Mouse (Mus musculus): ENCODE data around the gene Cnpy2. TPM values are rescaled to one million over a fixed set of nuclear protein-coding genes. Genes with fewer than 3 reads are reported as not detected.
A peak's percentile ranks its signal among the peaks of the same experiment; 100 is the strongest.

Cnpy2 gene
- polyA plus RNA-seq, 1 experiment = 63.7 TPM

DNA sequence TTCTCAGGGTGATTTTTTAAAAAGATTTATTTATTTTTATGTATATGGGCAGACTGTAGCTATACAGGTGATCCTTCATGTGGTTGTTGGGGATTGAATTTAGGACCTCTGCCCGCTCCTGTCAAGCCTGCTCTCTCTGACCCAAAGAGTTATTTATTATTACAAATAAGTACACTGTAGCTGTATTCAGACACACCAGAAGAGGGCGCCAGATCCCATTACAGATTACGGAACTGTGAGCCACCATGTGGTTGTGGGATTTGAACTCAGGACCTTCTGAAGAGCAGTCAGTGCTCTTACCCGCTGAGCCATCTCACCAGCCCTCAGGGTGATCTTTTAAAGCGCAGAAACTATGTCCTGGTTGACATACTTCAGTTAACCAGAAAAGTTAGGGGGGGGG, 49.9 kb downstream of the Cnpy2 start:
- TF ChIP-seq CTCF (IDR thresholded peaks at IDR 0.05; ENCODE audit: extremely low read depth, insufficient read depth, low read length) (no peak), POLR2A (IDR thresholded peaks at IDR 0.05; ENCODE audit: extremely low read depth, insufficient read depth, low read length) (no peak)
- Histone ChIP-seq H3K27ac (ENCODE audit: insufficient read depth, low read length) (no peak overlapping the region), H3K4me3 (ENCODE audit: insufficient read depth, low read length) (no peak overlapping the region), H3K4me1 (ENCODE audit: control insufficient read depth, insufficient read depth, low read length) (peaks cover 2% of the 10 kb centered on the region; the same call in 1 of the 2 replicates)

DNA sequence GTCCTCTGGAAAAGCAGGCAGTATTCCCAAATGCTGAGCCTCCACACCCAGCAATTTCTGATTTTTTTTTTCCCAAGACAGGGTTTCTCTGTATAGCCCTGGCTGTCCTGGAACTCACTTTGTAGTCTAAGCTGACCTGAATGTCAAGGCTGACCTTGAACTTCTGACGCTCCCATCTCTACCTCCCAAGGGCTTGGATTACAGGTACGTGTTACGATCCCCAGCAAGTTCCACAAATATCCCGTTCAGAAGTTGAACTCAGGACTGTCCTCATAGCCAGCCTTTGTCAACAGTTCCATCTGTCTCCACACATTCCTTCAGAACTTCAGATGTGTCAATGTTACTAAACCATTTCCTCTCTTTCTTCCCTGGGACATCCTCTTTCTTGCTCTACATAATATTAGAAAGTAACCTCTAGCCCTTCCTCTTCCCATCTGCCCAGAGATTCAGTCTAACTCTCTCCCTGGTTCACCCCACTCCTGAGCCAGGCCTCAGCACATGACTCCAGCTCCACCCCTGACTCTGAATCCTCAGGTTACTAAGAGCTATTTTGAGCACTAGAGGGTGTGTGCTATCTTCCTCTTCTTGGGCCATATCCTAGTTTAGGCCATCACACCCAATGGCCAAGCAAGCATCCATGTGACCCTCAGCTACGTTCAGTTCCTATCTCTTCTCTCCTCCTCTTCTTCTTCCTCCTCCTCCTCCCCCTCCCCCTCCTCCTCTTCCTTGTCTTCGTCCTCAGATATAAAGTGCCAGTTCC, 50.9 kb downstream of the Cnpy2 start:
- TF ChIP-seq POLR2A (IDR thresholded peaks at IDR 0.05; ENCODE audit: extremely low read depth, insufficient read depth, low read length) (no peak), CTCF (IDR thresholded peaks at IDR 0.05; ENCODE audit: extremely low read depth, insufficient read depth, low read length) (no peak)
- H3K4me1 ChIP-seq (ENCODE audit: control insufficient read depth, insufficient read depth, low read length) = peaks cover under 1% of the 10 kb centered on the region; the same call in 1 of the 2 replicates
- H3K27ac ChIP-seq (ENCODE audit: insufficient read depth, low read length) = no peak overlapping the region
- H3K4me3 ChIP-seq (ENCODE audit: insufficient read depth, low read length) = no peak overlapping the region

DNA sequence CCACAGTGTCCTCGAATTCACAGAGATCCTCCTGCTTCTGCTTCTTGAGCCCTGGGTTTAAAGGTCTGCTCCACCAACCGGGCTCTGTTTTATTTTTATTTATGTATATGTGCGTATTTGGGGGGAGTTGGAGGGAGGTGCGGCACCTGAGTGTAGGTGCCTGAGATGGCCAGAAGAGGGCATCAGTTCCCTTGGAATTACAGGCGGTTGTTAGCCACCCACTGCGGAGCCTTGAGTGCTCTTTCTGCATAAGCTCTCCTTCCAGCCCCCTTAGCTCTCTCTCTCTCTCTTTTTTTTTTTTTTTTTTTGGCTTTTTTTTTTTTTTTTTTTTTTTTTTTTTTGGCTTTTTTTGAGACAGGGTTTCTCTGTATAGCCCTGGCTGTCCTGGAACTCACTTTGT, 52.1 kb downstream of the Cnpy2 start:
- Histone ChIP-seq H3K4me1 (ENCODE audit: control insufficient read depth, insufficient read depth, low read length) (peaks cover 6% of the 10 kb centered on the region), H3K27ac (ENCODE audit: insufficient read depth, low read length) (no peak overlapping the region), H3K4me3 (ENCODE audit: insufficient read depth, low read length) (no peak overlapping the region)
- TF ChIP-seq CTCF (IDR thresholded peaks at IDR 0.05; ENCODE audit: extremely low read depth, insufficient read depth, low read length) (0 out of 2 replicates have a peak, but pooled peaks have one; percentile 10), POLR2A (IDR thresholded peaks at IDR 0.05; ENCODE audit: extremely low read depth, insufficient read depth, low read length) (no peak)

DNA sequence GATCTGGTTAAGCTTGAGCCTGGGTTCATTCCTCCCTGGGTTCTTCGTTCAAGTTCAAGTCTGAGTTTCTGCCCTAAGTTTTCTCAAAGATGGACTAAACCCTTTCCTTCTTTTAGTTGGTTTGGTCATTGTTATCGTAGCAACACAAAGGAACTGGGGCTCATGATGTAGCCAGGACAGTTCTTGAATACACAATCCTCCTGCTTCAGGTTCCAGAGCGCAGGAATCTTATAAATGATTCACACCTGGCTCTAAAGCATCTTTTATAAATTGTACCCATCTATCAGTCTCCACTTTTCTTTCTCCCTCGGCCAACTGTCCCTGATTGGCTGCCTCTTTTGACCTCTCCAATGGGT, 53.8 kb downstream of the Cnpy2 start:
- Histone ChIP-seq H3K4me3 (ENCODE audit: insufficient read depth, low read length) (peak overlapping the region; percentile 88), H3K27ac (ENCODE audit: insufficient read depth, low read length) (peak overlapping the region; percentile 100), H3K4me1 (ENCODE audit: control insufficient read depth, insufficient read depth, low read length) (peaks cover 6% of the 10 kb centered on the region)
- TF ChIP-seq CTCF (IDR thresholded peaks at IDR 0.05; ENCODE audit: extremely low read depth, insufficient read depth, low read length) (no peak), POLR2A (IDR thresholded peaks at IDR 0.05; ENCODE audit: extremely low read depth, insufficient read depth, low read length) (no peak)

DNA sequence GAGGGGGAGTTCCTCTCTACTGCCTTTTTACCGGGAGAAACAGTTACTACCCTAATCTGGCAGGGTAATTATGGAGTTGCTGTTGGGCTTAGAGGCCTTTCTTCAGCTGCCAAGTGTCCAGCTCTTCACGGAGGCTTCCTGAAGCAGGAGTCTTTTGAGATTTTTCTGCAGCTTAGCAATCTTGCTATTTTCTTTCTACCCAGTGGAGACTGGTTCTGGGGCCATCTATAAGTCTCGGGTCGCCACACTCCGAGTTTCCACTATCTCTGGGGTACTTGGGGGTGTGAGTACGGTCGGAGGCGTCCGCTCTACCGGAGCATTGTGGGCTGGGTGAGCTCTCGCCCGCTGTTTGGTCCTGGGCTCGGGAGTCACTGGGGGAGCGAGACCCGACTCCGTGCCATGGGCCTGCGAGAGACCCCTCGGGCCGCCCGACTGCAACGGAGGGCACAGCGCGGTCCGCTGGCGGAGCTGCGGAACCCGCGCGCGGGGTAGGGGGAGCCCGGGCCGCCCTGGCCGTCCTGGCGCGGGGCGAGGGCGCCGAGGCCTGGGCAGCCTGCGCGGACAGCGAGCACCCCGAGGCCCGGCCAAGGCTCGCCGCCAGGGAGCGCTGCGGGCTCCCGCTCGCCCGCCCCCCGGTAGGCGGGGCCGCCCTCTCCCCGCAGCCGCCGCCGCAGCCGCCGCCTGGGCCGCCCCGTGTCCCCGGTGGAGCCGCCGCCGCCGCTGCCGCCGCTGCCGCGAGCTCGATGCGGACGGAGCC, 54.4 kb downstream of the Cnpy2 start, which contains the start of gene Ankrd52:
TSS of gene Ankrd52 (plus strand) at position 661 of the 757 bp plus-strand sequence.
- Histone ChIP-seq H3K4me3 (ENCODE audit: insufficient read depth, low read length) (peak within 1 kb of the TSS; percentile 88), H3K27ac (ENCODE audit: insufficient read depth, low read length) (peak within 1 kb of the TSS; percentile 100), H3K4me1 (ENCODE audit: control insufficient read depth, insufficient read depth, low read length) (peaks cover 6% of the 10 kb centered on the region)
- TF ChIP-seq POLR2A (IDR thresholded peaks at IDR 0.05; ENCODE audit: extremely low read depth, insufficient read depth, low read length) (no peak), CTCF (IDR thresholded peaks at IDR 0.05; ENCODE audit: extremely low read depth, insufficient read depth, low read length) (0 out of 2 replicates have a peak, but pooled peaks have one; percentile 1)

Other genes with a start within 250 kb of the Cnpy2 start
- 1,438 and 1,451 TPM in 2 replicates for gene Atp5b, start 239.2 kb upstream of the Cnpy2 start, polyA plus RNA-seq (2012; rRNA removed)
- gene Baz2a, start 230.9 kb upstream of the Cnpy2 start, polyA plus RNA-seq (2012; rRNA removed) = 30.2 and 32.1 TPM in 2 replicates
- 16.5 and 16.9 TPM in 2 replicates for gene Rbms2, start 142.2 kb upstream of the Cnpy2 start, polyA plus RNA-seq (2012; rRNA removed)
- 54.8 and 59.6 TPM in 2 replicates for gene Gls2, start 128.0 kb upstream of the Cnpy2 start, polyA plus RNA-seq (2012; rRNA removed)
- 9.0 and 10.0 TPM in 2 replicates for gene Spryd4, start 110.7 kb upstream of the Cnpy2 start, polyA plus RNA-seq (2012; rRNA removed)
- not detected in 2 replicates for gene Mip, start 96.6 kb upstream of the Cnpy2 start, polyA plus RNA-seq (2012; rRNA removed)
- gene Timeless, start 90.4 kb upstream of the Cnpy2 start, polyA plus RNA-seq (2012; rRNA removed) = 3.7 and 4.3 TPM in 2 replicates
- not detected in 2 replicates for gene Apon, start 68.4 kb upstream of the Cnpy2 start, polyA plus RNA-seq (2012; rRNA removed)
- gene Apof, start 53.8 kb upstream of the Cnpy2 start, polyA plus RNA-seq (2012; rRNA removed) = 0.23 and 0.29 TPM in 2 replicates
- gene Stat2, start 51.9 kb upstream of the Cnpy2 start, polyA plus RNA-seq (2012; rRNA removed) = 33.5 and 34.2 TPM in 2 replicates
- gene Il23a, start 23.7 kb upstream of the Cnpy2 start, polyA plus RNA-seq (2012; rRNA removed) = 0.54 and 0.55 TPM in 2 replicates
- gene Pan2, start 19.1 kb upstream of the Cnpy2 start, polyA plus RNA-seq (2012; rRNA removed) = 22.8 and 24.6 TPM in 2 replicates
- gene Cs, start 15.3 kb downstream of the Cnpy2 start, polyA plus RNA-seq (2012; rRNA removed) = 224 and 233 TPM in 2 replicates
- gene Coq10a, start 46.5 kb downstream of the Cnpy2 start, polyA plus RNA-seq (2012; rRNA removed) = 101 and 103 TPM in 2 replicates
- gene Ankrd52, start 54.7 kb downstream of the Cnpy2 start, polyA plus RNA-seq (2012; rRNA removed) = 30.0 and 30.4 TPM in 2 replicates
- gene Slc39a5, start 78.8 kb downstream of the Cnpy2 start, polyA plus RNA-seq (2012; rRNA removed) = 0.51 and 0.73 TPM in 2 replicates
- 79.4 and 83.4 TPM in 2 replicates for gene Nabp2, start 89.0 kb downstream of the Cnpy2 start, polyA plus RNA-seq (2012; rRNA removed)
- 78.2 and 78.5 TPM in 2 replicates for gene Rnf41, start 89.2 kb downstream of the Cnpy2 start, polyA plus RNA-seq (2012; rRNA removed)
- gene Smarcc2, start 136.8 kb downstream of the Cnpy2 start, polyA plus RNA-seq (2012; rRNA removed) = 209 and 223 TPM in 2 replicates
- gene Myl6, start 171.7 kb downstream of the Cnpy2 start, polyA plus RNA-seq (2012; rRNA removed) = 1,299 and 1,338 TPM in 2 replicates
- 33.7 and 36.7 TPM in 2 replicates for gene Myl6b, start 176.2 kb downstream of the Cnpy2 start, polyA plus RNA-seq (2012; rRNA removed)
- 11.6 and 12.0 TPM in 2 replicates for gene Esyt1, start 203.4 kb downstream of the Cnpy2 start, polyA plus RNA-seq (2012; rRNA removed)
- 11.9 and 12.9 TPM in 2 replicates for gene Zc3h10, start 225.3 kb downstream of the Cnpy2 start, polyA plus RNA-seq (2012; rRNA removed)
- gene Rpl41, start 226.8 kb downstream of the Cnpy2 start, polyA plus RNA-seq (2012; rRNA removed) = 2,251 and 2,284 TPM in 2 replicates
- gene Pa2g4, start 243.5 kb downstream of the Cnpy2 start, polyA plus RNA-seq (2012; rRNA removed) = 67.5 and 71.0 TPM in 2 replicates